In genomic region chr9:57761563-57762551, GRCm38 (mm10) we compare ENCODE assay signal across 8 mouse cellular contexts. TPM values are rescaled to one million over a fixed set of nuclear protein-coding genes. Genes with fewer than 3 reads are reported as not detected.
A peak's percentile ranks its signal among the peaks of the same experiment; 100 is the strongest.
DNase-seq lines count a peak whose midpoint lies in the region; ATAC-seq and TF ChIP-seq lines count a peak whose summit lies in the region.

No protein-coding gene starts in this region.

- H3K27me3 ChIP-seq in embryonic facial prominence, embryonic 12.5 days = no peaks in the 10 kb centered on the region
- H3K27me3 ChIP-seq in midbrain, embryonic 14.5 days (ENCODE audit: control insufficient read depth, insufficient read depth, low read length) = no peaks in the 10 kb centered on the region

- H3K9ac ChIP-seq in embryonic facial prominence, embryonic 12.5 days = no peak overlapping the region
- H3K9ac ChIP-seq in midbrain, embryonic 14.5 days (replicated peaks; ENCODE audit: low read length) = 0 out of 2 replicates have a peak overlapping the region, but pooled peaks have one; percentile 9

- ATAC-seq in embryonic facial prominence, embryonic 12.5 days (ENCODE audit: insufficient number of reproducible peaks, insufficient read depth, low FRiP score, low TSS enrichment) = no peak
- no peak for ATAC-seq in midbrain, embryonic 14.5 days (ENCODE audit: low FRiP score, low TSS enrichment)

- no peak for DNase-seq in layer of hippocampus, adult 2 months (ENCODE audit: low spot score in 2 of 2)
- no peak for DNase-seq in layer of hippocampus, adult 11-12 months (ENCODE audit: low spot score)
- peak; percentile 29 for DNase-seq in kidney, adult 18-20 months
- DNase-seq in midbrain, embryonic 14.5 days = no peak
- no peak for DNase-seq in B cell, adult 2 months
- DNase-seq in lung, postnatal 25 days (ENCODE audit: low spot score) = no peak
- DNase-seq in layer of hippocampus, postnatal 36 days = no peak

- WGBS in embryonic facial prominence, embryonic 12.5 days = 89% methylated on average over 13 of the region's 13 CpGs
- 95% methylated on average over 13 of the region's 13 CpGs for WGBS in midbrain, embryonic 14.5 days

- peak overlapping the region; percentile 99; the same call in 1 of the 2 replicates for H3K4me2 ChIP-seq in embryonic facial prominence, embryonic 12.5 days (replicated peaks)
- H3K4me2 ChIP-seq in midbrain, embryonic 14.5 days (ENCODE audit: low read length) = peak overlapping the region; percentile 95; the same call in 1 of the 2 replicates

- H3K4me3 ChIP-seq in layer of hippocampus, adult 2 months = peak overlapping the region; percentile 81
- H3K4me3 ChIP-seq in embryonic facial prominence, embryonic 12.5 days = no peak overlapping the region
- no peak overlapping the region for H3K4me3 ChIP-seq in midbrain, embryonic 14.5 days (replicated peaks; ENCODE audit: low read depth, low read length)

- TF ChIP-seq CTCF in layer of hippocampus, adult 2 months (conservative IDR thresholded peaks at IDR 0.05) = no peak

- H3K27ac ChIP-seq in layer of hippocampus, adult 2 months = peak overlapping the region; percentile 100
- 0 out of 2 replicates have a peak overlapping the region, but pooled peaks have one; percentile 12 for H3K27ac ChIP-seq in embryonic facial prominence, embryonic 12.5 days
- no peak overlapping the region for H3K27ac ChIP-seq in midbrain, embryonic 14.5 days (replicated peaks; ENCODE audit: low read depth, low read length)

- H3K36me3 ChIP-seq in embryonic facial prominence, embryonic 12.5 days = peaks cover 47% of the 10 kb centered on the region
- H3K36me3 ChIP-seq in midbrain, embryonic 14.5 days (ENCODE audit: control insufficient read depth, insufficient read depth, low read length) = peaks cover 47% of the 10 kb centered on the region

- H3K9me3 ChIP-seq in embryonic facial prominence, embryonic 12.5 days = no peaks in the 10 kb centered on the region
- H3K9me3 ChIP-seq in midbrain, embryonic 14.5 days (ENCODE audit: control insufficient read depth, low read length) = no peaks in the 10 kb centered on the region

- peaks cover 33% of the 10 kb centered on the region for H3K4me1 ChIP-seq in embryonic facial prominence, embryonic 12.5 days
- H3K4me1 ChIP-seq in midbrain, embryonic 14.5 days (ENCODE audit: control insufficient read depth, insufficient read depth, low read length) = peaks cover 30% of the 10 kb centered on the region

RNA-seq across cellular contexts. Expression of gene Clk3, which starts 3.8 kb away (rescaled TPM):
- 10 to 100 TPM; 80.2 to 83.4 TPM for total RNA-seq in layer of hippocampus, adult 2 months (2021)
- 75.4 and 81.8 TPM in 2 replicates for polyA plus RNA-seq in embryonic facial prominence, embryonic 12.5 days (2016; fragmentation: Nextera tagmentation; extraction: Ambion mirVana)
- polyA plus RNA-seq in midbrain, embryonic 14.5 days (2014; fragmentation: Nextera tagmentation; extraction: Ambion mirVana) = 66.3 and 68.7 TPM in 2 replicates
- 10 to 100 TPM; 81.0 to 81.9 TPM for total RNA-seq in layer of hippocampus, postnatal 36 days (2021)

RNA-seq across cellular contexts. Expression of gene Edc3, which starts 53.5 kb away (rescaled TPM):
- total RNA-seq in layer of hippocampus, adult 2 months (2021) = 10 to 100 TPM; 13.2 to 14.1 TPM
- 37.9 and 39.0 TPM in 2 replicates for polyA plus RNA-seq in embryonic facial prominence, embryonic 12.5 days (2016; fragmentation: Nextera tagmentation; extraction: Ambion mirVana)
- 24.6 and 27.7 TPM in 2 replicates for polyA plus RNA-seq in midbrain, embryonic 14.5 days (2014; fragmentation: Nextera tagmentation; extraction: Ambion mirVana)
- 10 to 100 TPM; 15.5 to 15.6 TPM for total RNA-seq in layer of hippocampus, postnatal 36 days (2021)
